Mouse (Mus musculus): Measurements from ENCODE around the gene 9630041A04Rik. TPM values are rescaled to one million over a fixed set of nuclear protein-coding genes. Genes with fewer than 3 reads are reported as not detected.

9630041A04Rik gene
- polyA plus RNA-seq, 1 experiment from 2014 or later: 0.71 TPM

GRCm38 (mm10) chr9:101868593-101868992 is 7.0 kb downstream of the 9630041A04Rik start:
- Histone ChIP-seq H3K4me3 (replicated peaks; ENCODE audit: low read length) (no peak overlapping the region), H3K4me1 (replicated peaks; ENCODE audit: control insufficient read depth, insufficient read depth, low read length) (no peaks in the 10 kb centered on the region), H3K4me2 (ENCODE audit: low read length) (no peak overlapping the region), H3K27me3 (replicated peaks; ENCODE audit: control insufficient read depth, insufficient read depth, low read length) (no peaks in the 10 kb centered on the region), H3K9ac (replicated peaks; ENCODE audit: low read depth, low read length) (no peak overlapping the region), H3K36me3 (ENCODE audit: control insufficient read depth, insufficient read depth) (no peaks in the 10 kb centered on the region), H3K27ac (ENCODE audit: low read length) (no peak overlapping the region), H3K9me3 (ENCODE audit: control insufficient read depth, low read length) (no peaks in the 10 kb centered on the region)
- no peak for ATAC-seq
- 93% methylated on average over 6 of the region's 6 CpGs for WGBS

- no peak for ATAC-seq
- H3K9ac ChIP-seq (replicated peaks; ENCODE audit: low read depth, low read length): no peak overlapping the region
- H3K4me2 ChIP-seq (ENCODE audit: low read length): no peak overlapping the region
- no peak overlapping the region for H3K4me3 ChIP-seq (replicated peaks; ENCODE audit: low read length)
- no peaks in the 10 kb centered on the region for H3K27me3 ChIP-seq (replicated peaks; ENCODE audit: control insufficient read depth, insufficient read depth, low read length)
- H3K36me3 ChIP-seq (ENCODE audit: control insufficient read depth, insufficient read depth): no peaks in the 10 kb centered on the region
- WGBS: 80% methylated on average over 4 of the region's 4 CpGs
- no peaks in the 10 kb centered on the region for H3K4me1 ChIP-seq (replicated peaks; ENCODE audit: control insufficient read depth, insufficient read depth, low read length)
- H3K9me3 ChIP-seq (ENCODE audit: control insufficient read depth, low read length): no peaks in the 10 kb centered on the region
- no peak overlapping the region for H3K27ac ChIP-seq (ENCODE audit: low read length)
Observed at GRCm38 (mm10) chr9:101870034-101870433, 8.4 kb downstream of the 9630041A04Rik start.

DNA sequence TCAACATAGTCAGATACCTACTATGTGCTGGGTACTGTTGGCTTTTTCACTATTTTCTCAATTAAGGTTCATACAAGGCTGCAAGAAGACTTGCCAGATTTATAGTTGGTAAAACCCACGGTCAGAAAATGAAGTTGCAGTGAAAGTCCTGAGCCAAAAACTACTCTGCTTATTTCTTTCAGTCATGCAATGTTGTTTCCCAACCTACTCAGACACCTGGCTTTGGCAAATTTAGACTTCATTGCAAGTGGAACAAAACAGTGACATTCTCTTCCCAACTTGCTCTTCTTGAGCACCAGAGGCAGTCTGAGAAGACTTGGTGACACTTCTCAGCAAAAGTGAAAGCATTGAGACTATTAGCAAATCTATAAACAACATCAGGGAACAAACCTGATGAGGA is 13.7 kb downstream of the 9630041A04Rik start:
- WGBS: 89% methylated on average over 1 of the region's 1 CpGs
- Histone ChIP-seq H3K9me3 (ENCODE audit: control insufficient read depth, low read length) (no peaks in the 10 kb centered on the region), H3K4me3 (replicated peaks; ENCODE audit: low read length) (no peak overlapping the region), H3K27me3 (replicated peaks; ENCODE audit: control insufficient read depth, insufficient read depth, low read length) (no peaks in the 10 kb centered on the region), H3K4me1 (replicated peaks; ENCODE audit: control insufficient read depth, insufficient read depth, low read length) (no peaks in the 10 kb centered on the region), H3K36me3 (ENCODE audit: control insufficient read depth, insufficient read depth) (no peaks in the 10 kb centered on the region), H3K4me2 (ENCODE audit: low read length) (no peak overlapping the region), H3K27ac (ENCODE audit: low read length) (no peak overlapping the region), H3K9ac (replicated peaks; ENCODE audit: low read depth, low read length) (no peak overlapping the region)
- ATAC-seq: no peak

GRCm38 (mm10) chr9:101877109-101877987 is 15.7 kb downstream of the 9630041A04Rik start:
- no peaks in the 10 kb centered on the region for H3K4me1 ChIP-seq (replicated peaks; ENCODE audit: control insufficient read depth, insufficient read depth, low read length)
- no peak for ATAC-seq
- WGBS: 81% methylated on average over 11 of the region's 11 CpGs
- no peak overlapping the region for H3K9ac ChIP-seq (replicated peaks; ENCODE audit: low read depth, low read length)
- H3K36me3 ChIP-seq (ENCODE audit: control insufficient read depth, insufficient read depth): no peaks in the 10 kb centered on the region
- H3K4me2 ChIP-seq (ENCODE audit: low read length): no peak overlapping the region
- H3K4me3 ChIP-seq (replicated peaks; ENCODE audit: low read length): no peak overlapping the region
- H3K27me3 ChIP-seq (replicated peaks; ENCODE audit: control insufficient read depth, insufficient read depth, low read length): no peaks in the 10 kb centered on the region
- no peaks in the 10 kb centered on the region for H3K9me3 ChIP-seq (ENCODE audit: control insufficient read depth, low read length)
- H3K27ac ChIP-seq (ENCODE audit: low read length): no peak overlapping the region

DNA sequence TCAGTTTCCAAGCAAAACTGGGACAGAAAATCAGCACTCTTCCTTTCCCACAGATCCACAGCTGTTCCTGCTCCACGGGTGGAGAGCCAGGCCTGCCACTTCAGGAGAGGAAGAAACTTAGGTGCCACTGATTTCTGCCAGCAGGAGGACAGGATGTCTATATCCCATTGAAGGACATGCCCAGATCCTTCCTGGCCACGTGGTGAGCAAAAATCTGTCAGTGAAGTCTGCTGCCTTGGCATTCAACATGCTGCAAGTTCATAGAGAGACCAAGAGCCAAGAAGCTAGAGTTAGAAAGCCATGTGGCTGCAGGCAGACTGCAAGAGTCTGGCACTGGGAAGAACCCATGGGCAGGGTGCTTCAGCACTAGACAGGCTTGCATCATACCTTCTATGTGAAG is 21.7 kb downstream of the 9630041A04Rik start:
- Histone ChIP-seq H3K27me3 (replicated peaks; ENCODE audit: control insufficient read depth, insufficient read depth, low read length) (no peaks in the 10 kb centered on the region), H3K4me2 (ENCODE audit: low read length) (no peak overlapping the region), H3K27ac (ENCODE audit: low read length) (no peak overlapping the region), H3K9me3 (ENCODE audit: control insufficient read depth, low read length) (no peaks in the 10 kb centered on the region), H3K4me3 (replicated peaks; ENCODE audit: low read length) (no peak overlapping the region), H3K9ac (replicated peaks; ENCODE audit: low read depth, low read length) (no peak overlapping the region), H3K36me3 (ENCODE audit: control insufficient read depth, insufficient read depth) (no peaks in the 10 kb centered on the region), H3K4me1 (replicated peaks; ENCODE audit: control insufficient read depth, insufficient read depth, low read length) (no peaks in the 10 kb centered on the region)
- 52% methylated on average over 2 of the region's 2 CpGs for WGBS
- no peak for ATAC-seq

GRCm38 (mm10) chr9:101897851-101898250 is 36.2 kb downstream of the 9630041A04Rik start:
- 94% methylated on average over 1 of the region's 1 CpGs for WGBS
- ATAC-seq: no peak
- H3K4me1 ChIP-seq (replicated peaks; ENCODE audit: control insufficient read depth, insufficient read depth, low read length): no peaks in the 10 kb centered on the region
- no peak overlapping the region for H3K9ac ChIP-seq (replicated peaks; ENCODE audit: low read depth, low read length)
- no peak overlapping the region for H3K27ac ChIP-seq (ENCODE audit: low read length)
- no peak overlapping the region for H3K4me3 ChIP-seq (replicated peaks; ENCODE audit: low read length)
- H3K4me2 ChIP-seq (ENCODE audit: low read length): no peak overlapping the region
- H3K27me3 ChIP-seq (replicated peaks; ENCODE audit: control insufficient read depth, insufficient read depth, low read length): no peaks in the 10 kb centered on the region
- no peaks in the 10 kb centered on the region for H3K36me3 ChIP-seq (ENCODE audit: control insufficient read depth, insufficient read depth)
- H3K9me3 ChIP-seq (ENCODE audit: control insufficient read depth, low read length): no peaks in the 10 kb centered on the region

DNA sequence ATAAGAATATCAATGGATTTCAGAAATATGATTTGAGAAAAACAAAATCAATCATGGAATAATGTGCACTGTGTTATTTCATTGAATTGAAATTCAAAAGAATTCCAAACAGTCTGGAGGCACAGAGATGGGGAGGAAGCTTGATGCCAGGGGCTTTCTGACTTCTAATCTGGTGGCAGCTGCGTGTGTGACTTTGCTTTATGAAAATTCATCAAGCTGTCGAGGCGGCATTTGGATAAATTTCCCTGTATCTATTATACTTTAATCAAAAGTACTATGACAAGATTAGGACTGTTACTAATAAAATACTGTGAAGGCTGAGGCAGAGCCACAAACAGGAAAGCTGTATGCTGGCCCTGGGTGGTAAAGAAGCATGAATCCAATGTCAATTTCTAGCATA is 41.8 kb downstream of the 9630041A04Rik start:
- Histone ChIP-seq H3K4me1 (replicated peaks; ENCODE audit: control insufficient read depth, insufficient read depth, low read length) (peaks cover 4% of the 10 kb centered on the region), H3K27ac (ENCODE audit: low read length) (0 out of 2 replicates have a peak overlapping the region, but pooled peaks have one; percentile 37), H3K4me2 (ENCODE audit: low read length) (no peak overlapping the region), H3K36me3 (ENCODE audit: control insufficient read depth, insufficient read depth) (no peaks in the 10 kb centered on the region), H3K27me3 (replicated peaks; ENCODE audit: control insufficient read depth, insufficient read depth, low read length) (no peaks in the 10 kb centered on the region), H3K4me3 (replicated peaks; ENCODE audit: low read length) (no peak overlapping the region), H3K9me3 (ENCODE audit: control insufficient read depth, low read length) (no peaks in the 10 kb centered on the region), H3K9ac (replicated peaks; ENCODE audit: low read depth, low read length) (no peak overlapping the region)
- 35% methylated on average over 3 of the region's 3 CpGs for WGBS
- no peak for ATAC-seq

DNA sequence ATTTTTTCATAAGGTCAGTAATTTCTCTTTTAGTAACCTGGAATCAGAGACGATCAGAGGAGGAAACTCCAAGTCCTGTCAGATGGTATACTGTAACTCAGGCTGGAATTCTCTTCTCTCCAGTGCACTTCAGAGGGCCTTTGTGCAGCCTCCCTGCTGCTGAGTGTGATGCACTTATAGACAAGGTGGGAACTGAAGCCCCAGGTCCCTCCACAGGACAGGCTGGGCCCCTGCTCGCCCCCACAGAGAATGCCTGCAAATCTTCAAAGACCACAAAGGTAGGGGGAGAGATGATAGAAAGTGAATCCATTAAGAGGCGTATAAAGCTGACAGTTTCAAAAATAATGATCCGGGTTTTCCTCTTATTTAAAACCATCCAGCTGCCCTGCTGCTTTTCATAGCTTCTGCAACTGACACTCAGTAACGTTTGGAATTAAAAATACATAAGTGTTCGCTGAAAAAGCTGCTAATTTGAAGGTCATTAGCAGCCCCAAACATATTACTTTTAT is 46.2 kb downstream of the 9630041A04Rik start:
- H3K4me1 ChIP-seq (replicated peaks; ENCODE audit: control insufficient read depth, insufficient read depth, low read length): peaks cover 24% of the 10 kb centered on the region
- ATAC-seq: no peak
- no peaks in the 10 kb centered on the region for H3K9me3 ChIP-seq (ENCODE audit: control insufficient read depth, low read length)
- no peaks in the 10 kb centered on the region for H3K36me3 ChIP-seq (ENCODE audit: control insufficient read depth, insufficient read depth)
- WGBS: 40% methylated on average over 6 of the region's 6 CpGs
- H3K9ac ChIP-seq (replicated peaks; ENCODE audit: low read depth, low read length): no peak overlapping the region
- H3K27ac ChIP-seq (ENCODE audit: low read length): no peak overlapping the region
- H3K27me3 ChIP-seq (replicated peaks; ENCODE audit: control insufficient read depth, insufficient read depth, low read length): no peaks in the 10 kb centered on the region
- H3K4me3 ChIP-seq (replicated peaks; ENCODE audit: low read length): no peak overlapping the region
- no peak overlapping the region for H3K4me2 ChIP-seq (ENCODE audit: low read length)

GRCm38 (mm10) chr9:101908849-101909248 is 47.2 kb downstream of the 9630041A04Rik start:
- 0 out of 2 replicates have a peak overlapping the region, but pooled peaks have one; percentile 11 for H3K9ac ChIP-seq (replicated peaks; ENCODE audit: low read depth, low read length)
- peak; percentile 70 for ATAC-seq

More at GRCm38 (mm10) chr9:101908849-101909248, 47.2 kb downstream of the 9630041A04Rik start:
- no peak overlapping the region for H3K4me3 ChIP-seq (replicated peaks; ENCODE audit: low read length)
- H3K27ac ChIP-seq (ENCODE audit: low read length): peak overlapping the region; percentile 53
- no peaks in the 10 kb centered on the region for H3K36me3 ChIP-seq (ENCODE audit: control insufficient read depth, insufficient read depth)
- H3K4me1 ChIP-seq (replicated peaks; ENCODE audit: control insufficient read depth, insufficient read depth, low read length): peaks cover 24% of the 10 kb centered on the region
- H3K4me2 ChIP-seq (ENCODE audit: low read length): no peak overlapping the region
- 8% methylated on average over 5 of the region's 5 CpGs for WGBS
- H3K27me3 ChIP-seq (replicated peaks; ENCODE audit: control insufficient read depth, insufficient read depth, low read length): no peaks in the 10 kb centered on the region
- no peaks in the 10 kb centered on the region for H3K9me3 ChIP-seq (ENCODE audit: control insufficient read depth, low read length)
